Mouse (Mus musculus): ENCODE measurements around the gene Ltb4r1. TPM values are rescaled to one million over a fixed set of nuclear protein-coding genes. Genes with fewer than 3 reads are reported as not detected.
"Not testable (repeated sequence)": the region's sequence is repeated elsewhere in the genome, so short reads cannot be mapped to it uniquely, and the experiment has no call there.

The Ltb4r1 gene
- total RNA-seq, 2 experiments from 2014 or later = 0.24 to 0.40 TPM

DNA sequence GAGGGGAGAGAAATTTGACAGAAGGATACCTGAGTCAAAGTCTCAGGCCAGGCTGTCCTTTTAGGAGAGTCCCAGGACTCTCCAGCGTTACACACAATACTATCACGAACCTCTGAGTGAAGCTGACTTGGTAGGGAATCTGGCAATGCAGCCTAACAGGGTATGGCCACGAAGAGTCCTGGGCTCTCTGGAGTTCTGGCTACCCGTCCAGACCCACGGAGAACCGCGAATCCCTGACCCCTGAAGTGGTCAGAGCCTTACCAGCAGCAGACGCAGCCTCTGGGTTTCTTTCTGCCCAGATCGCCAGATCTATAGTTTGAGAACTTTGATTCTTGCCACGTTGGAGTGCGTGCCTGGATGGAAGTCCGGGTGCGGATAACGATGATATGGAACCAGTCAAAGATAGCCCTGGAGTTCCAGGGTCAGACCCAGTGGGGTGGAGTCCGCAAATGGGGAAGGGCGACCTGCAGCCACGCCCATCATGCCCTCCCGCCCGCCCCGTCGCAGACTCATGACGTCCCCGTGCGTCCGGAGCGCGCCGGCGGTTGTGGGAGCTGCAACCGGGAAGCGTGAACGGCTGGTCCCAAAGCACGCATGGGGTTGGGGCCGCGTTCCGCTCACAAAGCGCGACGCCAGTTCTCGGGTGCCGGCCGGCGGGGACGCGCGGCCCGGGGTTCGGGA is 20.4 kb upstream of the Ltb4r1 start, which contains the start of the genes Dhrs1 and Nop9:
Gene Dhrs1 (minus strand): TSS at position 511 of the 681 bp plus-strand sequence.
Gene Nop9 (plus strand): TSS at position 514 of the 681 bp plus-strand sequence.
- intact Hi-C loops (cut with DNase I) = no loop called here
- peak; percentile 61 to 84 for DNase-seq (ENCODE audit: low spot score in 2 of 2)

DNA sequence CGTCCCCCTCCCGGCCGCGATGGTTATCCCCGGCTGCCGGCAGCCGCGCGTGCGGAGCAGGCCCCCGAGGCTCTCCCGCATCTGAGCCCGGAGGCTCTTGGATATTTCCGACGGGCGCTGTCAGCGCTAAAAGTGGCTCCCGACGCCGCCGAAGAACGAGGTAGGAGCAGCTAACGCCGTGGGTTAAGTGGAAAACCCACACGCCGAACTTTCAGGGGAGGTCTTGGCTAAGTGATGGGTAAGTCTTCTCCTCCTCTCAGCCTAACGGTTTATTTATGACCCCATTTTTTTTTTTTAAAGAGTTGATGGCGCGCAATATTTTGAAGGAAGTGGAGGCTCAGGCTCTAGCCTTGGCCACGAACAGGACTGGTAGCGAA is 19.9 kb upstream of the Ltb4r1 start:
- no peak for DNase-seq (ENCODE audit: low spot score in 2 of 2)
- intact Hi-C loops (cut with DNase I) = no loop called here

DNA sequence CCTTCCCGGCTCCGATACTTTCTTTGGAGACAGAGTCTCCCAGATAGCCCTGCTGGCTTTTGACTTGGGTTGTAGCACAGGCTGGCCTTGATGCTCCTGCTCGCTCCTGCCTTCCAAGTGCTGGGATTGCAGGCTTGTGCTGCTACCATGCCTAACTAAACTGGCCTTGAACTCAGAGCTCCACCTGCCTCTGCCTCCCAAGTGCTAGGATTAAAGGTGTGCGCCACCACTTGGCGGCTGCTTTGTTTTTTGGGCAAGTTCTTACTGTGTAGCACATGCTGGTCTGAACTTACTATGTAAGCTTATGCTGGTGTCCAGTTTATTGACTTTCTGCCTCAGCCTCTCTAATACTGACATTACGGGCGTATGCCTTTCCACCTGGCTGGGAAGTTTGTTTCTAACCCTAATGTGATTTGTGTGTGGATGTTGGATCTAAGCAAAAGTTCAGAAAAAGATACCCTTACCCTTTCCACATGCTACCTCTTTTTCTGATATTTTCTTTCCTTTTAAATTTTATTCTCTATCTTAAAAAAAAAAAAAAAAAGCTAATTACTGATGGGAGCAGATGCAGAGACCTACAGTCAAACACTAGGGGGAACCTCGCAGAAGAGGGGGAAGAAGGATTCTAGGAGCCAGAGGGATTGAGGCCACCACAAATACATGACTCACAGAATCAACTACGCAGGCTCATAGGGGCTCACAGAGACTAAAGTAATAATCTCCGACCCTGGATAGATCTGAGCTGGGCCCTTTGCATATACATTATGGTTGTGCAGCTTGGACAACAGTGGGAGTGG is 18.5 kb upstream of the Ltb4r1 start:
- DNase-seq (ENCODE audit: low spot score in 2 of 2) = no peak
- intact Hi-C loops (cut with DNase I) = no loop called here

DNA sequence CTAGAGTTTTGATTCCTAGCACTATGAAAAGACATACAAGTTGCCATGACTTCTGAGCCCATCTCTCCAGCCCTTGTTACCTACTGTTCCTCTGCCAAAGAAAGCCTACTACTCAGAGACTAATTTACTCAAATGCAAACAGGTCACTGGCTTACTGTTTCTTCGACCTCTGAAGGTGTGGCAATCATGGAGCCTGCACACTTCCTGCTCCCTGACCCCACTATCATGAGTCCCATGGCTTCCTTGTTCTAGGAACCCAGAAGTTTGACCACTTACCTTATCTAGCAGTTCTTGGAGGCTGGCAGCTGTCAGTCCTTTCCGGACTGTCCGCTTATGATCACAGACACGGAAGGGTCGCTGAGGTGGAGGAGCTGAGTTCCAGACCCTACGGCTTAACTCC is 8.2 kb upstream of the Ltb4r1 start:
- intact Hi-C loops (cut with DNase I) = no loop called here
- DNase-seq (ENCODE audit: low spot score in 2 of 2) = no peak

DNA sequence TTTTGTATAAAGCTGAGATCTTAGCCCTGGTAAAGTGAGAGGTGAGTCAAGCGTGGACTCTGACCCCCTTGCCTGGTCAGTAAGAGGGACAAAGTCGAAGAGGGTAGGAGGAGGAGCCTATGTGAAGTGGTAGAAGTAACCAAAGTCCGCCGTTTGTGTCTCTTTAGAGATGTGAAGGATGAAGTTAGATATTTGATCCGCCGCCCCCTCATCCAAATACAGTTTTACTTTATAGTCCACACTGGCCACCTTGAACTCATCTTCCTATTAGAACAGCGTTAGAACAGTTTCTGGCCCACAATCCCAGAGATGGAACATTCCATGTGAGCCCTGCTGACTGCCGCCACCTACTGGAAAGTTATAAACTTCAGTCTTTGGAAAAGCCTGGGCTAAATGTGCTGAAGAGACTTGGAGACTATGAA is 7.4 kb upstream of the Ltb4r1 start, which contains the start of gene Cideb:
Gene Cideb (minus strand): TSS at position 96 of the 422 bp plus-strand sequence.
- intact Hi-C loops (cut with DNase I) = no loop called here
- DNase-seq (ENCODE audit: low spot score in 2 of 2) = peak; percentile 55 to 61

DNA sequence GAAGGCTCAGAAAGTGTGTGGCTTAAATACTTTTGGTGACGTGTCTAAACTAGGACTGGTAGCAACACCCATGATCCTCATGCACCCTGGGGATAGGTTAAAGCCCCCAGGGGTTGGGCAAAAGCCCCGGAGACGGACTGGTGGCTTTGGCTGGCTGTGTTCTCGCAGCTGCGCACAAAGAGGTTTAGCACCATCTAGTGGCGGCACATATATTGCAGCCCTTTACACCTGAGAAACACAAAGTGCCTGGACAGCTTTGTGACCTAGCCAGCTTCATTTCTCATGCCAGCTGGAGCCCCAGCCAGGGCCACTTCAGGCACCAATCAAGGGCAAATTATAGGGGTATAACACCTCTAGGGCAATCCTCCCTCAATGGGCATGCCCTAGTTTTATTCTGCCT is 5.6 kb upstream of the Ltb4r1 start:
- DNase-seq (ENCODE audit: low spot score in 2 of 2) = peak; percentile 90 to 91
- intact Hi-C loops (cut with DNase I) = not testable (repeated sequence)

DNA sequence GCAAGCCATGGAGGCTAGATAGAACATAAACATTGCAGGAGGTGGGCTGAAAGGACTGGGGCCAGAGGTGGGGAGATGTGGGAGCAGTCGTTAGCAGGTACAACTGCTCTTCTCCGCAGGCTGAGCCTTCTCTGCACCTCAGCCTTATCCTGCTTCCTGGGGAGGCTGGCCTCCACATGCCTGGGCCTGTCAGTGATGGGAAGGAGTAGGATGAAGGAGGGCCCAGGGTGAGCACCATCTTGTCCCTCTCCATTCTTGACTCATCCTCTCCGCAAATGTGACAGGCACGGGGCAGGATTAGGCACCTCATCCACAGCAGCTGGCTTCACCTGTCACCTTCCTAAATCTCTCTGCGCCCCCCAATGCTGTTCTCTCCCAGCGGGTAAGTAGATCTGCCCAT is 4.6 kb upstream of the Ltb4r1 start, which contains the start of gene Ltb4r2:
Gene Ltb4r2 (plus strand): TSS at position 266 of the 400 bp plus-strand sequence.
- intact Hi-C loops (cut with DNase I) = no loop called here
- DNase-seq (ENCODE audit: low spot score in 2 of 2) = no peak

DNA sequence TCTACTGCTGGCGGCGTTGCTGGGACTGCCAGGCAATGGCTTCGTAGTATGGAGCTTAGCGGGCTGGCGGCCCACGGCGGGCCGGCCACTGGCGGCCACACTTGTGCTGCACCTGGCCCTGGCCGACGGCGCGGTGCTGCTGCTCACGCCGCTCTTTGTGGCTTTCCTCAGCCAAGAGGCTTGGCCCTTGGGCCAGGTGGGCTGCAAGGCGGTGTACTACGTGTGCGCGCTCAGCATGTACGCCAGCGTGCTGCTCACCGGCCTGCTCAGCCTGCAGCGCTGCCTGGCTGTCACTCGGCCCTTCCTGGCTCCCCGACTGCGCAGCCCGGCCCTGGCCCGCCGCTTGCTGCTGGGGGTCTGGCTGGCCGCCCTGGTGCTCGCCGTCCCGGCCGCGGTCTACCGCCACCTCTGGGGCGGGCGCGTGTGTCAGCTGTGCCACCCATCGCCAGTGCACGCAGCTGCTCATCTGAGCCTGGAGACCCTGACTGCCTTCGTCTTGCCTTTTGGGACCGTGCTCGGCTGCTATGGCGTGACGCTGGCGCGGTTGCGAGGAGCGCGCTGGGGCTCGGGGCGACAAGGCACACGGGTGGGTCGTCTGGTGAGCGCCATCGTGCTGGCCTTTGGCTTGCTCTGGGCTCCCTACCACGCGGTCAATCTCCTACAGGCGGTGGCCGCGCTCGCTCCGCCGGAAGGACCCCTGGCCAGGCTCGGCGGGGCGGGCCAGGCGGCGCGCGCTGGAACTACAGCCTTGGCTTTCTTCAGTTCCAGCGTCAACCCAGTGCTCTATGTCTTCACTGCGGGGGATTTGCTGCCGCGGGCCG is 3.6 kb upstream of the Ltb4r1 start:
- intact Hi-C loops (cut with DNase I) = no loop called here

DNA sequence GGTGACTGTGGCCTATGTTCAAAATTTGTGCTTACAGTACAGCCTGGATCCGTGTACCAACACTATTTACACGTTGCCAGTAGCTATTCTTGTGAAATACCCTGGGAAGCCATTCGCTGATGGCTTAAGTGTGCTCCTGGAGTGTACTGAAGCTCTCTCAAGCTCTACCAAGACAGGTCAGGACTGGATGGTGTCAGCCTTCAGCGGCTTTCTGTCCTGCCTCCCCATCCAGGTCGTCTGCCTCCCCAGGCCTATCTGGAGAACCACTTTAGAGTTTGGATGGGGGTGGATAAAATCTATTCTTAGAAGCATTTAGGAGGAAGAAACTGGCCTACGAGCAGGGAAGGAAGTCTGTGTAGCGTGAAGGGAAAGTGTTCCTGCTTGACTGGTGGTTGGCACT is 2.6 kb upstream of the Ltb4r1 start:
- DNase-seq (ENCODE audit: low spot score in 2 of 2) = no peak
- intact Hi-C loops (cut with DNase I) = no loop called here

More for the DNA sequence above, 3.6 kb upstream of the Ltb4r1 start:
- DNase-seq (ENCODE audit: low spot score in 2 of 2) = peak; percentile 42 to 60

DNA sequence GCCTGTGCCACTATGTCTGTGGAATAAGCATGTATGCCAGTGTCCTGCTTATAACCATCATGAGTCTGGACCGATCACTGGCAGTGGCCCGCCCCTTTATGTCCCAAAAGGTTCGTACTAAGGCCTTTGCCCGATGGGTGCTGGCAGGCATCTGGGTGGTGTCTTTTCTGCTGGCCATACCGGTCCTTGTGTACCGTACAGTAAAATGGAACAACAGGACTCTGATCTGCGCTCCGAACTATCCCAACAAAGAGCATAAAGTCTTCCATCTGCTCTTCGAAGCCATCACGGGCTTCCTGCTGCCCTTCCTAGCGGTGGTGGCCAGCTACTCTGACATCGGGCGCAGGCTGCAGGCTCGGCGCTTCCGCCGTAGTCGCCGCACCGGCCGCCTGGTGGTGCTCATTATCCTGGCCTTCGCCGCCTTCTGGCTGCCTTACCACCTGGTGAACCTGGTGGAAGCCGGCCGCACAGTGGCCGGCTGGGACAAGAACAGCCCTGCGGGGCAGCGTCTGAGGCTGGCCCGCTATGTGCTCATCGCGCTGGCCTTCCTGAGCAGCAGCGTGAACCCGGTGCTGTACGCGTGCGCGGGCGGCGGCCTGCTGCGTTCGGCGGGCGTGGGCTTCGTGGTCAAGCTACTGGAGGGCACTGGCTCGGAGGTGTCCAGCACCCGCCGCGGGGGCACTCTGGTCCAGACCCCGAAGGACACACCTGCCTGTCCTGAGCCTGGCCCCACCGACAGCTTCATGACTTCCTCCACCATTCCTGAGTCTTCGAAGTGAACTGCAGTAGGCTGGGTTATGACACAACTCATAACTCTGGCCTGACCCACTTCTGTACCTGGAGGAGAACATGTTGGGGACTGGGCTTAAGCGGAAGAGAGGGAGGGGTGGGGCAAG is 2.0 kb downstream of the Ltb4r1 start:
- DNase-seq (ENCODE audit: low spot score in 2 of 2) = peak in 1 of 2 experiments; percentile 33
- intact Hi-C loops (cut with DNase I) = loop anchor here (5.0 kb wide), 1 partner anchor 150 kb away; no protein-coding TSS in a partner anchor

DNA sequence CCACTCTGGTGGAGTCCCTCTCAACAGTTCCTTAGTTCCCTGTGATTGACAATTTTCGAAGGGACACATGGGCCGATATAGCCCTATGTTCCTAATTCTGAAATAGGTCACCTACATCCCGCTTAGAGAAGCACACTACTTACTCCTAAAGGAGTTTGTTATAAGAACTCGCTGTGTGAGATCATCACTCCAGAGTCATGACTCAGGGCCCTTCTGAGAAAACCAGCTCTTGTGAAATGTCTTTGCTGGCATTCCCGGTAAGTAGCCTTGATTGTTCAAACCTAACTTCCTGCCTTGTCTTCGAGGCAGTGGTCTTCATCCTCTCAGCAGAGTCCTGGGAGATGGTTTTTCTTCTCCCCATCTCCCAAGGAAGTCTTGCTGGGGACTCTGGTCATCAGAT is 2.8 kb downstream of the Ltb4r1 start:
- intact Hi-C loops (cut with DNase I) = loop anchor here (5.0 kb wide), 1 partner anchor 149 kb away; no protein-coding TSS in a partner anchor
- DNase-seq (ENCODE audit: low spot score in 2 of 2) = no peak

DNA sequence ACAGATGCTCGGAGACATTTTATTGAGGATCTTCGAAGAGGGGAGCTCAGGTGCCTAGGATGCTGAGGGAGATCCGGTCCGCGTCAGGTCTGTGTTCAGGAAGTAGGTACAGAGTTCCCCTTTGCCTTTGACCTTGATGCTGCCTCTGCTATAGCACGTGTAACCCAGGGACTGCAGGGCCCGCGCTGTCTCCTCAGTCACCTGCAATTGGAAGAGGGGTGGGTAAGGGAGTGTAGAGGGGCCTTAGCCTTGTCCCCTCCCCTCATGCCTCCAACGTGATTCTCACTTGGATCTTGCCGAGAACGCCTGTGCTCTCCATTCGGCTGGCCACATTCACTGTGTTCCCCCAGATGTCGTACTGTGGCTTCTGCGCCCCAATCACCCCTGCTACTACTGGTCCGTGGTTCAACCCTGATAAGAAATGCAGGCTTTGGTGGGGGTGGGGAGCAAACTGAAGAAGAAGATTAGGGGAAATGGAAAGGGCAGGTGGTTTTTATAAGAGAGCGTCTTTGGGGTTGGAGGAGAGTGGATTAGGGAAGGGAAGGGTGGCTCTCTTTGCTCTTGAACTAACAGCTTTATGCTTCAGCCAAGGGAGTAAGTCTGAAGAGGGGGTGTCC is 3.4 kb downstream of the Ltb4r1 start:
- intact Hi-C loops (cut with DNase I) = loop anchor here (5.0 kb wide), 1 partner anchor 148 kb away; no protein-coding TSS in a partner anchor
- DNase-seq (ENCODE audit: low spot score in 2 of 2) = no peak

DNA sequence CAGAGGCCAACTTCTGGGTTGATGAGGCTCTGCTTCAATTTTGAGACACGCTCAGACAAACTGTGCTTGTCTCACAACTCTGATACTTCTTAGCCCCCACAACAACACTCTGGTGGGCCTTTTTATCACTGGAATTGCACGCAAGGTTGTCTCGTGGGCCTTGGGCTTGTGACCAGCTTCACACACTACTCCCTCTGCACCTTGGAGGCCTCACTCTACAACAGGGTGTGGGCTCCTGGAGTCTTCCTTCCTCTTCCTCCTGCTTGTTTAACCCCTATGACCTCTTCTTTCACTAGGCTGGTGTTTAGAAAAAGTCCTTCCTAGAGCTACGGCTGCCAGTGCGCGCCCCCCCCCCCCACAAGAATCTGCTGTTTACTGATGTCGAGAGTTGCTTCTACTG is 10.9 kb downstream of the Ltb4r1 start:
- intact Hi-C loops (cut with DNase I) = no loop called here
- no peak for DNase-seq (ENCODE audit: low spot score in 2 of 2)

DNA sequence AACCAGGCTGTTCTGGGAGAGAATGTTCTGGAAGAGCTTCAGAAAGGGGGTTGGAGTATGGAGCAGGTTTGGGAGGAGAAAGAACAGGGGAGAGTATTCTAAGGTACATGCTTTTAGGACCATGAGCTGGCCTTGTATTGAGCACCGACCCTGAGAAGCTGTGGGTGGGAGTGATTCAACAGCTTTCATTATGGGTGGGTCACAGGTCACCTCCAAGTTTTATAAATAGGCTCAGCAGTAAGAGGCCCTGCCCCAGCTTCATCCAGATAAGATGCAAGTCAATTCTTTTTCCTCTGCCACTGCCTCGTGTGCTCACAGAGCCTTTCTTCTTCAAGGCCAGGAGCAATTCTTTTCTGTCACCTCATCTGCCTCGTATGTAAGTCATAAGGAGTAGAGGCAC is 11.4 kb downstream of the Ltb4r1 start:
- intact Hi-C loops (cut with DNase I) = no loop called here
- no peak for DNase-seq (ENCODE audit: low spot score in 2 of 2)

DNA sequence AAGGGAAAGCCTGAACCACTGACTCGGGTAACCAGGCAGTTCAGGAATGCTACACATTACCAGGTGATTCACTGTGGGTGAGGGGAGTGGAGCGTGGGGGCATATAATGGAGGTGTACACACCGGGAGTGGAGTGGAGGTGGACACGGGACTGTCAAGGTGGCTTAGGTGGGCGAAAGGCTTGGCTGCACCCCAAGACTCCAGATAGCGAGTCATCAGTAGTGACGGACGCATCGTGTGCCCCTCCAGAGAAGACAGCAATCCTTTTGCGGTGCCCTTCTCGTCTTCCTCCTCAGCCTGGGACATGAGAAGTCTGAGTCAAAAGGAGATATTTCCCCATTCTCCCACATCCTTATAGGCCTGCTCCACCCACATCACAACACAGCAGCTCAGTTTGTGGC is 12.0 kb downstream of the Ltb4r1 start:
- DNase-seq (ENCODE audit: low spot score in 2 of 2) = no peak
- intact Hi-C loops (cut with DNase I) = no loop called here

DNA sequence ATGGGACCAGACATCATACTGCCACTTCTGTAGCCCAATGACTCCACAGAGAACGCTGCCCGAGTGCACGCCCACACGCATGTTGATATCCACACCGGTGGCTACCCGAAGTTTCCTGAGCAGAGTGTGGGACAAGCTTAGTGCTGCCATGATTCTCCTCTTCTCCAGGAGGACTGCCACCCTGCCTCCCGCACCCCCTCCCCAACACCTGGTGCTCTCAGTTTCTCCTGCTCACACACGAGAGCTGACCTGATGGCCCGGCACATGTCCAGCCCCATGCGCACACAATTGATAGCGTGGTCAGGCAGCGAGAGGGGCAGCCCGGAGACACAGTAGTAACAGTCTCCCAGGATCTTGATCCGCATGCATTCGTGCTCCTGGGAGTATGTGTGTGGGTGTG is 12.9 kb downstream of the Ltb4r1 start:
- intact Hi-C loops (cut with DNase I) = no loop called here
- DNase-seq (ENCODE audit: low spot score in 2 of 2) = no peak

DNA sequence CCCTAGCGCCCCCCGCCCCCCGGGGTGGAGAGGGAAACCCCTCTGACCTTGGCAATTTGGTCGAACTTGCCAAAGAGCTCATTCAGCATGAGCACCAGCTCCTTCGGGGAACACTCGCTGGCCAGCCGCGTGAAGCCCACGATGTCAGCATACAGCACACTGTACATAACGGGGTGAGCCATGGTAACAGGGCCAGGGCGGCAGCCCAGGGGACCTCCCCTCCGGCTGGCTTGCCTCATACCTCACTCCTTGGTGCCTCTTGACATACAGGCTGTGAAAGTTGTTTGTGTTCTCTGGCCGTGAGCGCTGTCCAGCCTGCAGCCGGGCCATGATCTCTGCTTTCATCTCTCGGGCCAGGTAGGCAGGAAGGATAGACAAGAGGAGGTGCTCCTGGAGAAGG is 13.9 kb downstream of the Ltb4r1 start:
- DNase-seq (ENCODE audit: low spot score in 2 of 2) = no peak
- intact Hi-C loops (cut with DNase I) = loop anchor here (5.0 kb wide), 2 partner anchors 88 to 138 kb away; no protein-coding TSS in a partner anchor

DNA sequence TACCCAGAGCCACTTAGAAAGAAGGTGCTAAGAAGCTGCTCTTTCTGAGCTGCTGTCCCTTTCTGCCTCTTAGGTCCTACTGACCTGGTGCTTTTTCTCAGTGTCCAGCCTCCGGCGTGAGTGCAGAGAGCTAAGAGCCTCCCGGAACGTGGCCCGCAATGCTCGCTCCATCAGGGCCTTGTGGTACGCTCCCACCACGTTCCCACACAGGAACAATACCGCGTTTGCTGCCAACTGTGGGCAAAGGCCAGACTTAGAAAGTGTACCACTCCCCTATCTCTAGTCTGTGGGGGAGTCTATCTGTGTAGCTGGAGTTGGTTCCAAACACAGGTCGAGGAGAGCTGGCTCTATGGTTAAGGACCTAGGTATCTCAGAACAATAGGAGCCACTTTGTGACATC is 15.0 kb downstream of the Ltb4r1 start:
- DNase-seq (ENCODE audit: low spot score in 2 of 2) = peak in 1 of 2 experiments; percentile 3
- intact Hi-C loops (cut with DNase I) = loop anchor here (5.0 kb wide), 2 partner anchors 87 to 137 kb away; no protein-coding TSS in a partner anchor

Data from left cerebral cortex, postnatal 14 days (tissue).